Mouse (Mus musculus) mouse trophoblast stem cell (cell line): ENCODE measurements around the gene Ergic1.

Source experiments
- in situ Hi-C, 2 experiments: fragments of 300-500 bp; cut with MseI, MboI; formaldehyde crosslinking; loops; 2 replicates in 1 of 2; 3 replicates in 1 of 2; pipeline ENCODE4 v1.15.1; 2025

The Ergic1 gene

DNA sequence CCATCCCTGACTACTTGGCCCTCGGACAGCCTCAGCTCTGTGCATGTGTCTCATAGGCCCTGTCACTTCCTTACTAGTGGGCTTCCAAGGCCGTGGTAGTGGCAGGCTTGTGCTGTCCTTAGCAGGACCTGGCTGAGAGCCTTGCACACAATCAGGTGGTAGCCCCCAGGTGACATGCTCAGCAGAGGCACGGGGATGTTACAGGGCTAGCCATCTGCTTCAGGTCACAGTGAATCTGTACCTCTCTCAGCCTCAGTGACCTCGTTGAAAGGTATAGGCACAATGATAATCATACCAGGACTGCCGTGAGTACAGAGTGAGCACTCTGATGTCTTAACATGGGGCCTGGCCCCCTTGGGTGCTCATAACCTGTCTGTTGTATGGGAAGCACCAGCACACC lies 13.4 kb downstream of the Ergic1 start:
- in situ Hi-C loops: no loop called here

DNA sequence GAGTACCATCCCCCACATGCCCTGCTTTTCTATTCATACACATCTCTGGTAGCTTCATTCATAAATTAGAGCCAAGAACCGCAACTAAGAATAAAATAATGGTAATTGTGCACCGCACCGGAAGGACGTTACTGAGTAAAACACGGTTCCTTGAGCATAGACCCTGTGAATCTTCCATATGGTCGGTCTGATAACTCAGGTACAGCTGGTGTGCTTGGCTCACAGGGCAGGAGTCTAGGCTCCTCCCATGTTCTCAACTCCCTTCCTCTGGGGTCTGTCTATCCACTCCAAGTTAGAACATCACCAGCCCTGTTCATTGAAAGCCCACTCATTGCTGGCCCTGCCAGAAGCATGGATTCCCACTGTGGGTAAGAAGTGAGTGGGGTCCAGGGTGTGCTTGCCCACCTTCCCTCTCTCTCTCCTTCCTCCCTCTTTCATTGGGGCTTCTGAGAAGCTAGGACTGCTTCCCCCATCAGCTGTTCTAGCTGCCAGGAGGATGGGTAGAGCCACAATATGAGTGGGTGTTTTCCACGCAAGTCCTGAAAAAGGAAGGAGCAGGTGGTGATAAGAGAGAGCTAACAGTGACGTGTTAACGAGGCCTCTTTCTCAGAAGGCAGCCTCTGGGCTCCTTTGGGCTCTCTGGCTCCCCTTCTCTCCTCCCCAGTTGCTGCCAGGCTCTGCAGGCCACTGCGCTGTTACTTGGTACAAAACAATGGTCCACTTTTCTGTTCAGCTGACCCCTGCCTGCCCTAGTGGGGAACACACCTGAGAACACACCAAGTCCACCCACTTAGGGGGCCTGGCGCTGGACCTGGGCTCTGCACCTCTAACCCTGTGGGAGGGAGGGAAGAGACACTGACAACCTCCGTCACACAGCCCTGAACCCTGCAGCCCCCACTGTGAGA lies 14.7 kb downstream of the Ergic1 start:
- in situ Hi-C loops: no loop called here

DNA sequence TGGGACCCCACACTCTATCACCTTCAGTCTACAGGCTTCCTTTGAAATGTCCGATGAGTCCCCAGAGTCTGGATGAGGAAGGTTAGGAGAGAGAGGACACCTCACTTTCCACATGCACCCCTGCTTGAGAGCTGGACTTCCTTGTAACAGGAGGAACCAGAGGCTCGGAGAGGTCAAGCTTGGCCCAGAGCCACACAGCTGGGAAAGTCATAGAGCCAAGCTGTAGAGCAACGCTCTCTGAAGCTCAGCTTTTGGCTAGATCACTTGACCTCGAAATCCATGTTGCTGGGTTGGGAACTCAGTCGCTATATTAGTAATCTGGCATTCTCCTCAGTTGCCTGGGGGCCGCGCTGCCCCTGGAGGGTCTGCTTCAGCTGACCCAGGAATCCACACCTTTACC lies 15.5 kb downstream of the Ergic1 start:
- in situ Hi-C loops: no loop called here

DNA sequence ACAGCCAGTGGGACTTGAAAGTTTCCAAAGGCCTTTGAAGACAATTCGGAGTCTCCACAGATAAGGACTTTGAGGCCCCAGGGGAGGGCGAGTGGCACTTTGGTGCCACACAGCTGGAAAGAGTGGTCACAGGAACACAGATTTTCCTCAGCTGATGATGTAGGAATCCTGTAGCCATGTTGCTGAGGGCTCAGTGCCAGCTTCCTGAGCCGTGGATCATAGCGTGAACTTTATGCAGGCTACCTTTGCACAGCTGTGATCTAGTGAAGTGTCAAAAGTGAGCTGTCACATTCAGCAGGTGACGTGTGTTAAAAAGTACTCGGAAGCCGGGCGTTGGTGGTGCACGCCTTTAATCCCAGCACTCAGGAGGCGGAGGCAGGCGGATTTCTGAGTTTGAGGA lies 16.0 kb downstream of the Ergic1 start:
- in situ Hi-C loops: no loop called here

DNA sequence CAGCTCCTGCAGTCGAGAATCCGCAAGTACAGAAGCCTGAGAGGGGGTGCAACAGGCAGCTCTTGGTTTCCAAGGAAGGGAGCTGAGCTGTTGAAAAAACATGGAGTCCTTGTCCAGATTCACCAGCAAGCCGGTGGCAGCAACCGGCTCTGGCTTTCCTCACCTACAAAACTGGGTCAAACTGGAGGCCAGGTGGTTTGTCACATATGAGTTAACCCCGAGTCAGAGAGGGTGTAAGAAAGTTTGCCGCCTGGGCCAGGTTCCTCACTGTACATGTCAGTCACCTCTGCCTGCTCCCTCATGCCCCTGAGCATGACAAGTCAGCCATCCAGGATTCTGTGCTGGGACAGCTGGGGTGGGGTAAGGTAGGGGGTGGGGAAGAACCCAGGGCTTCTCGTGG lies 16.9 kb downstream of the Ergic1 start:
- in situ Hi-C loops: no loop called here

DNA sequence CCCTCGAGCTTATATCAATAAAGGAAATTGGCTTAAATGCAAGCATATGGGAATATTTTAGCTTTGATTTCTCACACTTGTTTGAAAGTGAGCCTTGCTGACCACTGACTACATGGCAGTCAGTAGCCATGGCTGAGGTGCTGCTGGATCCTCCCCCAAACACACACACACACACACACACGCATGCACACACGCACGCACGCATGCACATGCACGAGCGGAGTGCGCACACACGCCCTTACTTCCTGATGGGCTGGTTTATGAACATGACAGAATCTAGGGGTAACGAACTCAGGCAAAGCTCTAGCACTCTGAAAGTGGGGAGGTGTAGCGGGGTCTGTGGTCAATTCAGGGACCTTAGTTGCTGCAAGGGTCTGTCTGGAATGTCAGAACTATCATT lies 17.5 kb downstream of the Ergic1 start:
- in situ Hi-C loops: no loop called here

DNA sequence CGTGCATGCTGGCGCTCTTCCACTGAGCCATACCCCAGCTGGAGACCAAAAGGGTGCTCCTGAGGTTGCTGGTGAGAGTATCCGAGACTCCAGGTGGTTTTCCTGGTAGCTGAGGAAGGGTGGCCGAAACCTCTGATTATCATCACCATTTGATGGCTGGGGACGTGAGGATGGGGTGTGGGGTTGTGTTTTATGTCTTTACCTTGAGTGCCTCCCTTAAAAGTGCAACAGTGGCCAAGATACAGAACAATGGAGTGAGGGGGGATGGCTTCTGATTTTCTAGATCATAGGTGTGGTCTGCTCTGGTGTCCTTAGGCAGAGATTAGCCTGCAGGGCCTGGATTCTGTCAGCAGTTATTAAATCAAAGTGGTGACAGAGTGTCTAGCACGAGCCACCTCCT lies 18.1 kb downstream of the Ergic1 start:
- in situ Hi-C loops: no loop called here

DNA sequence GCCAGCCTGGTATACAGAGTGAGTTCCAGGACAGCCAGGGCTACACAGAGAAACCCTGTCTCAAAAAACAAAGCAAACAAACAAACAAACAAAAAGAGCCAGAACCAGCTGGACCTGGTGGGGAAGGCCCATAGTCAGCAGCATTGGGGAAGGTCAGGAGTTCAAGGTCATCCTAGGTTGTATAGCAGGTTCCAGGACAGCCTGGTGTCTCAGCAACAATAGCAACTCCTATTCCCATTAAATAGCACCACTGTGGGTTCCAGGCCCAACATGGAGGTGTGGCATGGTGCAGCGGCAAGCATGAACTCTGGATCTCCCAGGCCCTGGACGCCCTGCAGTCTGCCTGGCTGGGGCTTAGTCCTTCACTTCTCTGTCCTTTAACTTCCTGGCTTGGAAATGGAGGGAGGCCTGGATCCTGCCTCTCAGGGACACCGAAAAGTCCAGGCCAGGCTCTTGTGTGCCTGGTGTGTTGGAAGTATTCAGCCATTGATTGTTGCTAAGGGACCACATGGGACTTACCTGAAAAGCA lies 19.6 kb downstream of the Ergic1 start:
- in situ Hi-C loops: no loop called here

DNA sequence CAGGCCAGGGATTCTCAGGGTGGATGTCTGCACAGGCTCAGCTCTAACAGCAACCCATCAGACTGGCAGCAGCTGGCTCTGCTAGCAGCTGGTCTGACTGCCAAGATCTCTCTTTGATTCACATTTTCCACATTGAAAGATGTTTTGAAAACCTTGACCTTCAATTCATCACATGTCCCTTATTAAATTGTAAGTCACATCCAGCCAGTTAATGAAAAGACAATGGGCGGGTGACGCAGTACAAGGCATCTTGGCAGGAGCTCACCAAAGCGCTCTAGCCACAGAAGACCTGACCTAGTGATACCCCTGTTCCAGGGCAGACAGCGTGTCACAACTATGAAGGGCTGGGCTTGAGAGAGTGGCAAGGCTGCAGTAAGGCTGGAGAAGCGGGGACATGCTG lies 21.0 kb downstream of the Ergic1 start:
- in situ Hi-C loops: no loop called here

DNA sequence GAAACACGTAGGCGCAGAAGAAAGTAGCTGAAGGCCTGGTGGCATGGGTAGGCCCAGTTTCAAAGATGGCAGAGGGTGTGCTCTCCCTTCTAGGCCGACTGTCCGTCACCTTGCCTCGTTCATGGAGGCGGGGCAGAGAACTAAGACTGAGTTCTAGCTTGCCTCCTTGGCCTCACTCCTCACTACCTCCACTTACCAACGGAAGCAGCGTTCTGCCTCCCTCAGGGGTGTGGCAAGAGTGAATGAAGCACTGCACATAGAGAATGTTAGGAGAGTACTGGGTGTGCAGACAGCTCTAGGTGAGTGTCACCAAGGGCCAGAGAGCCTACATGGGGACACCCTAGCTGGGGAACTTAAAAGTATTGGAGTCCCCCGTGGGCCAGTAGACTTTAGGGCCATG lies 21.8 kb downstream of the Ergic1 start:
- in situ Hi-C loops: no loop called here

DNA sequence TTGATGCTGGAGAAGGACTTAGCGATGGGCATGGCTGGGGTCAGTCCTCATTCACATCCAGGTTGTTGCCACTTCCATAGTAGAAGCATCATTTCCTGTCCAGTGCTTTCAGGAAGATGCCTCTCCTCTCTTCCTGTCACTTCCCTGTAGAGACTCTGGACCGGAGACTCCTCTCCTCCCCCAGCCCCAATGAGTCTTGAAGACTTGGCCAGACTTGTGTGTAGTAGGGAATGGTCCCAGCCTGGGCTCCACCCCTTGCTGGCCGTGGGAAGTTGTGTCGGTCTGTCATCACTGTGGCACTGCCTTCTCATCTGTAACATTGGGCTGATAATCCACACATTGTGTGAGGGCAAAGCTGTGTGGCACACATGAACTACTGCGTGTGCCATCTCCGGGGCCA lies 22.3 kb downstream of the Ergic1 start:
- in situ Hi-C loops: no loop called here

DNA sequence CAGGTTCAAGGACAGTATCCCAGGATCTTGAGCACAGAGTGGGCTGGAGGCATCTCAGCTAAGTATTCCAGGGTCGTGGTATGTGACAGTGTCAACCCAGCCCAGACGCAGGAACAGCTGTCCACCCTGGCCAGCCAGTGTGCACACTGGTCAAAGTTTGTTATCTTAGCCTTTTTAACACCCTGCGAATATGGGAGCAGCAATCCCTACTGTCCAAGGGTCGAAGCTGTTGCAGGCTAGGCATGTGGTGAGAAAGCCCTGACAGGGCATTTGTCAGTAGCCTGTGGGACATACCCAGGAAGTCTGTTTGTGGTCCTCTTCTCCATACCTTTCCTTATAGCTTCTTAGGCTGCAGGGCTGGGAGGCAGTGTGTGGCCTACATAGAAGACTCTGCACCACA lies 22.8 kb downstream of the Ergic1 start:
- in situ Hi-C loops: no loop called here

DNA sequence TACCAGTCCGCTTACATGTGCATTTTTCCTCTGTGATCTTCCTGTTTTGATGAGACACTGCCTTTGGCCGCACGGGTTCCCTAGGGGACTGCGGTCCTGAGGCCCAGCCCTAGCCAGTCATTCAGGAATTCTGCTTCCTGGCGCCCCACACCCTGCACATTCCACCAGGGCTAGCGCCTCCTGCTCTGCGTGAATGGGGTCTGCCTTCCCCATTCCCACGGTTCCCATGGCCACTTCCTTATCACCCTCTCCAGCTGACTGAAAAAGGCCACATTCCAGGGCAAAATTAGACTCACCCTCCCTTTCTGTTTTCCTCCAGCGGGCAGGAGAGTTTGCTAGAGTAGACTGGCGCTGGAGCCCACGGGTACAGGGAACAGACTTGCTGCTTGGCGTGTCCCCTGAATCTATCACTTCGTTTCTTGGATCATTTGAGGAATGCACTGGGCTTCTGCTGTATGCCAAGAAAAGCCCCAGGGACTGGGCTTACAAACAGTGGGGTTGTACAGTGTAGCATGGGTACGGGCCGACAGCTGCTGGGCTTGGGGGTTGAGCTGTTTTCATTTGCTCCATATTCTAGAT lies 23.4 kb downstream of the Ergic1 start:
- in situ Hi-C loops: no loop called here

DNA sequence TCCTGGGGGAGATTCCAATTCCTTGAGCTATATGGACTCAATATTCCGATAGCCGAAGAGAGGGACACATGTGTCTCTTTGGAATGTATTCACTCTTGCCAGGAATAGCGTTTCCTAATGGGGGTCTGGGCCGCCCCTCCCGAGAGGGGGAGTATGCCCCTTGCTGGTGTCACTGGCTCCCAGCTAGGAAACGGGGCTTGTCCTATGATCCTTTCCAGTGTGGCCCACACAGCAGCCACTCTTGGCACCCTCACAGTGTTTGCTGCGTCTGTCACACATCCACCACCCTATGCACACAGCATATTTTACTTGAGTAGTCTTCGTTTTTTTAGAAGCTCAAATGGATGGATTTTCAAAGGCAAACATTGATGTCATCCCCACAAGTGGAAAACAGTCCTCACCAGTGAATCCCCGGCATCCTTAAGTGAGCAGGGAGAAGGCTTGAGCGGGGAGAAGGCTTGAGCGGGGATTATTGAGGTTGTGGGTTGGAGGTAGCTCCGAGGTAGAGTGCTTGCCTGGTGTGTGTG lies 26.7 kb downstream of the Ergic1 start:
- in situ Hi-C loops: no loop called here

DNA sequence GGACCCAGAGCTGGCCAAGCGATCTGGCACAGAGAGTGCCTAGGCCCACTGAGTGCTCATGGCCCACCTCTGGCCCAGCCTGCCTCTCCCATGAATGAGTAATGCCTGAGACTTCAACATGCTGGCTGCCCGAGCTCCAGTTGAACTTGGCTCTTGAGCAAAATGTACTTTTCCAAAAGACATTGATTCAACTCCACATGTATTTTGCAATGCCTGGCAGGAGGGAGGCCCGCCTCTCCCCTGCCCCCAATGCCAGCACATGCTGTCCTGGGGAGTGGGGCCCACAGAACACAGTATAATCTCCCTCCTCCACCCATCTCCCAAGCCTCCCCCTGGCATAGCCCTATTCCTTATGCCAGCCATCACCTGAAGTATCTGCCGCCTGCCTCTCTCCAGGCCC lies 31.2 kb downstream of the Ergic1 start:
- in situ Hi-C loops: no loop called here

DNA sequence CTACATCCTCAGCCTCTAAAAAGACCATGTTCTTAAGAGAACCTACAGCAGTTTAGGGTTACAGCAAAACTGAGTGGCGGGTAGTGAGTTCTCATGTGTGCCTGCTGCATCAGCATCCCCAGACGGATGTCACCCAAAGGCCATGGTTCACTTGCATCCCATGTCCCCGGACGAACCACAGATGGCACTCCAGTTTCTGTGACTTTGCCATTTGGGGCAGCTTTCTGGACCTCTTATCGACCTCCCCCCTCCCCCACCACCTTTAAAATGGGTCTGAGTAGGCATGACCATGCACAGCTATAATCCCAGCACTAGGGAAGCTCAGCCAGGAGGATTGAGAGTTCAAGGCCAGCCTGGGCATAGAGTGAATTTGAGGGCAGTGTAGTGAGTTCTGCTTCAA lies 31.9 kb downstream of the Ergic1 start:
- in situ Hi-C loops: no loop called here

DNA sequence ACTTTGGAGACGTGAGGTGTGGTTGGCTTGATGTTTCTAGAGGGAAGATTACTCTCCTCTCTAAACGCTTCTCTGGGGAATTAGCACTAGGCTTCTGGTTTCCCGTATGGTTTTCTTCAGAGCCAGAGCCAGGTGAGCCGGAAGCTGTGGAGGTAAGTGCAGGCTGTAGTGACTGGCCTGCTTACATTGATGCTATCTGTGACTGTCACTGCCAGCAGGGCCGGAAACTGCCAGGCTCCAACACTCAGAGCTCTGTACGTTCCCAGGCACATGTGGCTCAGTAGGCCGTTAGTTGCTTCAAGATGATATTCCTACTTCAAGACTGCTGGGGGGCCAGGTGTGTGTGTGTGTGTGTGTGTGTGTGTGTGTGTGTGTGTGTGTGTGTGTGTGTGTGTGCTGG lies 32.9 kb downstream of the Ergic1 start:
- in situ Hi-C loops: no loop called here

DNA sequence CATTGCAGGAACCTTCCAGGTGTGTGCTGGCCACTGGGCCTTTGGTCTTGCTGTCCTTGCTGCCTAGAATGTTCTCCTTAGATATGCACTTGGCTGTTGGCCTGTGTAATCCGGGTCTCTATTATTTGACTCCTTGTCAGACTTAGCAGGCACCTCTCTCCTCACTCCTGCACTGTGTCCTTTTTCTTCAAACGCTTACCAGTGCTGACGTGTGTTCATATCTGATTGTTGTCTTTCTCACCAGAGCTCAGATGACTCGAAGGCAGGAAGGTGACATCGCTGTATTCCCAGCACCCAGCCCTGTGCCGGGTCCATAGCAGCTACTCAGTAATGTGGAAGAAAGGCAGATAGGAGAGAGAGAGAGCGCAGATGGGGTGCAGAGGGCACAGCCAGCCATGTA lies 33.7 kb downstream of the Ergic1 start:
- in situ Hi-C loops: no loop called here

DNA sequence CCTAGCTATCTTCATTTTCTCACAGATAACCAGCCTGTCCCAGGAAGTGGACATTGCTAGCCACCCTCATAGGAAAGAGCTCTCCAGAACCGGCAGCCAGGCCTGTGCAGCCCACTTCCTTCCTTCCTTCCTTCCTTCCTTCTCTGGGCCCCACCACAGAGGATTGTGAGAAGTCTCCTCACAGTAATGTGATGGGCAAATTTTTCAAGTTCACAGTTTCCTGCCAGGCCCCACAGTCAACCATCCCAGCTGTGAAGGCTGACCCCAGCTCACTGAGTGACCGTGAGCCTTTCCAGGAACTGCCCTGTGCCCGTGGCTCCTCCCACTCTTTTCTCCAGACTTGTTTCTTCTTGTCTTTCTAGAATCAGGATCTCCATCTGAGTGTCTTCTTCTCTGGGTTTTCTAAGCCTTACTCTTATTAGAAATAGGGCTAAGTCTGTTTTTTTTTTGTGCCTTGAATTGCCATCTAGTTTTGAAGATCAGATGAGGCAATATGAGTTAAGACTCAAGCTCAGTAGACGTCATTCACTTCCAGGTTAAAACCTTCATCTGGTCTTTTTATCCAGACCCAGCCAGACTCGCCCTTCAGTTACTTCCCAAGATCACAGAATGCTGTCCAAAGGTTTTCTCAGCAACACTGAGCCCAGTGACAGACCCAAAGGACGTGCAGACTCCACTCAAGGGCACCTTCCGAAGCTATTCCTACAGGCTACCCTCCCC lies 34.3 kb downstream of the Ergic1 start:
- in situ Hi-C loops: no loop called here

DNA sequence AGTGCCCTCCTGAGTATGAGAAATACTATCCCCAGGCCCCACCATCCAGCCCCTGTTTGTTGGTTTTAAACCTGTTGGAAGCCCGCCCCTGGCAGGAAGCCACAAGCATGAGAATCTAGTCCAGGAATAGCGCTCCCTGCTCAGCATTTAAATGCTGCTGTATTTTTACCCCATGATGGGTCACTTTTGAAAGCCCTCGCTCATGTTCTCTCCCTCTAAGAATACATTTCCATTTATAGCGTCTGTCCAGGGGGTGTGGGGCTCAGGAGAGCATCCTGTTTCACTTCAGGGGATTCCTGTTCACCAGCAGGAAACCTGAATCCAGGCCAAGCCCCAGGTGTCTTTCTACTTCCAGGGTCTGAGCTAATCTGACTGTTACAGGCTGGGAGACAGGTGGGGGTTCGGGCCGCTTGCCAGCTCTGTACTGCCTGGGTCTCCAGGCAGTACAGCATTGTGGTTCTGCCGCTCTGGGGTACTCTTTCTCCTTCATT lies 34.9 kb downstream of the Ergic1 start:
- in situ Hi-C loops: no loop called here

DNA sequence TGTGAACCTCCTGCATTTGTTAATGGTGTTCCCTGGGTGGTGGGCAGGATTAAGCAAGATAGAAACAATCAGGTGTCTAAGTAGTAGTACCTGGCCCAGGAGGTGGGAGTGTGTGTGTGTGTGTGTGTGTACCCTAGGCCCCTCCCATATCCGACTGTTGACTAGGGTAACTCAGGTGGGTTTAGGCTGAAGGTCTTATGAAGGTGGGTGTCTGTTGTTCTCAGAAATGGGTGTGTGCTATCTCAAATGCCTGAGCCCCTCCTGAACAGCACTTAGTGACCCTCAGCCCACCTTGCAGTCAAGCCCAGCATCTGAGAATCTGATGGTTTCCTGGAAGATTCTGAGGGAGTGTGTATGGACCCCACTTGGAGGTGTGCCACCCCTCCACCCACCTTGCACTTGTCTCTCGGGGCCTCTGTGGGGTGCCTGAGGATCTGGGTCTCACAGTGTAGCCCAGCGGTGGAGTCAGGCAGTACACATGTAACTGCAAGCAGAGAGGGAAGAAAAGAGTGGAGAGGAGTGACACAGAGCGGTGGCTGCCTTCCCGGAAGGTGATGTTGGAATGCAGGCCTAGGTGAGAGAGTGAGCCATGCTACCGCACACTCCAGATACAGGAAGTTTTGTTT lies 35.7 kb downstream of the Ergic1 start:
- in situ Hi-C loops: no loop called here

DNA sequence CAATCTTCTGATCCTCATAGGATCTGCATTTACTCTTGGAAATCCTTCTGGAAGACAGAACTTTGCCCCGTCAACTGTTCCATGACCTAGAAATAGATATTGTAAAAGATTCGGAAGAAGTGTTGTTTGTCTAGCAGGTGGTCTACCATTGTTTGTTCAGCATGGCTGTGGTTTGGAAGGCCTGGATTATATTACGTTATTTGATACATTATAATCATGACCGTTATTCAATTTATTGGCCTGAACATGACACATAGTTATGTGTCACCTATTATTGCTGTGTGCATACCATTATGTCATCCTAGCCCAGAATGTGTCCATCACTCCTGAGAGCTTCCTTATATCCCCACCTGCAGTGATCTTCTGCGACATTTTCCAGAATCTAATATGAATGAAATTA lies 37.6 kb downstream of the Ergic1 start:
- in situ Hi-C loops: no loop called here
